Mouse (Mus musculus) heart, embryonic 11.5 days (tissue): ENCODE measurements at regions not wholly inside any gene's neighbourhood (a gene's known extent, or its start where the extent isn't known, plus 50 kb on each side); places are given as distances from the start of the nearest gene placed in this dataset.

Experiments
- ATAC-seq: fragments of 200-750 bp; cut with Nextera tagmentation; replicated peaks from 2 replicates; pipeline ENCODE4 v1.8.0; 2017; ENCODE audit warnings: moderate library complexity; ENCODE audit not compliant: insufficient number of reproducible peaks, low FRiP score, low TSS enrichment
- H3K27ac ChIP-seq: fragments of 300-500 bp; sonication (generic); 2 replicates; pipeline ENCODE4 v1.5.1; 2014; ENCODE audit warnings: mild to moderate bottlenecking, low read depth, low read length
- H3K27me3 ChIP-seq: fragments of 300-500 bp; sonication (generic); 2 replicates; pipeline ENCODE4 v1.6.1; 2014; ENCODE audit warnings: mild to moderate bottlenecking, low read length, mixed read lengths; ENCODE audit not compliant: control insufficient read depth, insufficient read depth
- H3K36me3 ChIP-seq: fragments of 300-500 bp; sonication (generic); 2 replicates; pipeline ENCODE4 v1.6.1; 2014; ENCODE audit warnings: mild to moderate bottlenecking, low read length, moderate library complexity, mixed read lengths; ENCODE audit not compliant: control insufficient read depth, insufficient read depth
- H3K4me1 ChIP-seq: fragments of 300-500 bp; sonication (generic); 2 replicates; pipeline ENCODE4 v1.6.1; 2014; ENCODE audit warnings: low read length; ENCODE audit not compliant: control insufficient read depth, insufficient read depth
- H3K4me2 ChIP-seq: fragments of 300-500 bp; sonication (generic); 2 replicates; pipeline ENCODE4 v1.6.1; 2014; ENCODE audit warnings: mild to moderate bottlenecking, moderate library complexity
- H3K4me3 ChIP-seq: fragments of 300-500 bp; sonication (generic); 2 replicates; pipeline ENCODE4 v1.5.1; 2014; ENCODE audit warnings: low read depth, low read length
- H3K9ac ChIP-seq: fragments of 300-500 bp; sonication (generic); 2 replicates; pipeline ENCODE4 v1.6.1; 2014; ENCODE audit warnings: mild to moderate bottlenecking, low read depth, low read length, moderate library complexity
- H3K9me3 ChIP-seq: fragments of 300-500 bp; sonication (generic); replicated peaks from 2 replicates; pipeline ENCODE4 v1.6.1; 2016; ENCODE audit warnings: low read length; ENCODE audit not compliant: control insufficient read depth
- WGBS: fragments of 180-500 bp; shearing (Covaris S2); extraction: QIAGEN DNeasy Blood & Tissue Kit; methylation state at CpG from one replicate; pipeline ENCODE4 v1.1.7; 2014; ENCODE audit not compliant: insufficient replicate concordance; 5-methylcytosine and 5-hydroxymethylcytosine counted together

DNA sequence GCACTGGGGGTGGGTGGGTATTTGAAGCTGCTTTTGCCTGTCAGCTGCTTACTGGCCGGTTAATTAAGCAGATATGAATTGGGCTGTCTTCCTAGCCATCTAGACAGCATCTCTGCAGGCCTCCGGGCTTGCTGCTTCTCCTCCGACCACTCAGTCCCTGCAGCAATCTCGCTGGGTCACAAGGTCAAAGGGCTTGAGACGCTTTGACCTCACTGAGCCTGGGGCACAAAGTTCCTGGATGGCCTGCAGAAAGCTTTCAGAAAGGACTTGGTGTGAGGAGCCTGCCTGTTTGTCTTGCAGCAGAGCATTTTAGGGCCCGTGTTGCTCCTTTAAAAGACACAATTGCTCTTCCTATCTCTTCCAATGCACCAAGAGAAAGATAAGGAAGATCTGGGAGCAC is 83.7 kb upstream of the Ppp2r5a start:
- no peaks in the 10 kb centered on the region for H3K36me3 ChIP-seq

DNA sequence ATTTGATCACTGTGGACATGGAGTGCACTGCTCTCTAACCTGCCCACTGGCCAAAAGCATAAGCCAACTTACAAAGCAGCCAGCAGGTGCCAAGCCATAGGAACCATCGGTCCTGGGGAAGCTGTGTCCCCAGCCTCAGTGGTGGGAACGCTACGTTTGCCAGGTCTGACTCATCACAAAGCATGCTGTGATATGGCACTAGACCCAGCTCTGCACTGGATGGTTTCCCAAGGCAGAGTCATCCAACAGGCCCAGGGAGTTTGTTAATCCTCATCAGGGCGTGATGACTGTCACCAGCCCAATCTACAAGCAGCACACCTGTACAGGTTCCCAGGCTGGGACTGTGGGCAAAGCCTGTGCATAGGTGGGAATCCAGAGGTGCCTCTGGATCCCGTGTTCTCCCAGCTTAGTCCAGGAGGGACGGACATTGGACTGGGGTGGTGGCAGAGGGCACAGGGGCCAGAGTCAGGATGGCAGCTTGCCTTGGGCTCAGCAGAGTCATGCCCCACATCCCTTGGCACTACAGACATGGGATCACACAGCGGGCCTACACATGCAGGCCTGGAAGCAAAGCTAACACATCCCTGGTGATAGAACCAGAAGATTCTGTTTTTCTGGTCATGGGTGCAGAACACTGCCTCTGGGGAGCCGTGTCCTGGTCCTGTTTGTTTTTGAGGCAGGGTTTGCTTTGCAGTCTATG is 81.8 kb upstream of the Ppp2r5a start:
- 80% methylated on average over 8 of the region's 8 CpGs for WGBS
- no peaks in the 10 kb centered on the region for H3K36me3 ChIP-seq
- H3K27ac ChIP-seq, result no peak overlapping the region
- H3K27me3 ChIP-seq, result no peaks in the 10 kb centered on the region
- no peaks in the 10 kb centered on the region for H3K9me3 ChIP-seq
- H3K4me2 ChIP-seq, result no peak overlapping the region
- H3K9ac ChIP-seq, result no peak overlapping the region
- H3K4me1 ChIP-seq, result peaks cover 10% of the 10 kb centered on the region; the same call in 1 of the 2 replicates
- no peak overlapping the region for H3K4me3 ChIP-seq
- ATAC-seq, result no peak

More for the DNA sequence above, 83.7 kb upstream of the Ppp2r5a start:
- Histone ChIP-seq H3K27ac (no peak overlapping the region), H3K9ac (no peak overlapping the region), H3K9me3 (no peaks in the 10 kb centered on the region), H3K4me2 (no peak overlapping the region), H3K4me3 (no peak overlapping the region), H3K27me3 (no peaks in the 10 kb centered on the region), H3K4me1 (peaks cover 7% of the 10 kb centered on the region; the same call in 1 of the 2 replicates)
- no peak for ATAC-seq
- 39% methylated on average over 6 of the region's 6 CpGs for WGBS

DNA sequence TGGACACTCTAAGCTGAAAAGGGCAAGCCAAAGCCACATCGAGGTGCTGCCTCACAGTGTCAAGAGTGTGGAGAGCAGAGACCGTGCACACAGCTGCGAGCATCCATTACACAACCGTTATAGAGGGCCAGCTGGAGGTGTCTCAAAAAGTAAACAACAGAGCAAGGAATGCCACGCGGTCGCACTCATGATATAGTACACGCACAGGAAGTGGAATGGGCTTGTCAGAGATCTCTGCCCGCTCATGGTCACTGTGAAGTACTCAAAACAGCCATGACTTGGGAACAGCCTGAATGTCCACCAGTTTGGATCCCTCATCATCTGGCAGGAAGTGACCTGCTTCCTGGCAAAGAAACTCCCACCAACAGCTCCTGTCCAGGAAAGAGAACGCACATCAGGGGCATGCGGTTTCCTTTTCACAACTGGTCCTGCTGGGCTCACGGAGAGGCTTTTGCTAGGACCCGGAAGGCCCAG is 76.9 kb upstream of the Ppp2r5a start:
- ATAC-seq, result 0 out of 2 replicates have a peak, but pooled peaks have one; percentile 35
- Histone ChIP-seq H3K9me3 (no peaks in the 10 kb centered on the region), H3K27ac (peak overlapping the region; percentile 54), H3K4me3 (no peak overlapping the region), H3K27me3 (no peaks in the 10 kb centered on the region), H3K4me2 (no peak overlapping the region), H3K9ac (no peak overlapping the region), H3K36me3 (no peaks in the 10 kb centered on the region), H3K4me1 (peaks cover 5% of the 10 kb centered on the region; the same call in 1 of the 2 replicates)
- WGBS, result 53% methylated on average over 13 of the region's 13 CpGs

DNA sequence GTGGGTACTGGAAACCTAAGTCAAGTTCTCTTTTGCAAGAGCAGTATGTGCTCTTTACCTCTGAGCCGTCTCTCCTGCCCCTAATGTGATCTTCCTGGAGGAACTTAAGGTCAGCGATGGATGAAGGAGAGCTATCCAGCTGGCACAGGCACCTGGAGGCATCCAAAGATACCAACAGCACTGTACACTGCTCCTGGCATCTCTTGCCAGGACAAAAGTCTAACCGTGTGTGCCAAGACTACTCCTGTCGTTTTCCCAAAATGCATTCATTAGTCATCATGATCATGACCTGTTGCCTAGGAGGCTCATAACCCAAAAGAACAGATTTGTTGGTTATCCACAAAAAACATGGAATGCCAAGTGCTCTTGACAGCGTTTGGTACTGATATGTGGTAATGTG is 69.5 kb upstream of the Ppp2r5a start:
- Histone ChIP-seq H3K27me3 (no peaks in the 10 kb centered on the region), H3K36me3 (no peaks in the 10 kb centered on the region), H3K4me1 (peaks cover 11% of the 10 kb centered on the region), H3K27ac (no peak overlapping the region), H3K4me3 (no peak overlapping the region), H3K9ac (no peak overlapping the region), H3K4me2 (no peak overlapping the region), H3K9me3 (no peaks in the 10 kb centered on the region; the same call in 1 of the 2 replicates)
- ATAC-seq, result no peak
- WGBS, result 84% methylated on average over 5 of the region's 5 CpGs

DNA sequence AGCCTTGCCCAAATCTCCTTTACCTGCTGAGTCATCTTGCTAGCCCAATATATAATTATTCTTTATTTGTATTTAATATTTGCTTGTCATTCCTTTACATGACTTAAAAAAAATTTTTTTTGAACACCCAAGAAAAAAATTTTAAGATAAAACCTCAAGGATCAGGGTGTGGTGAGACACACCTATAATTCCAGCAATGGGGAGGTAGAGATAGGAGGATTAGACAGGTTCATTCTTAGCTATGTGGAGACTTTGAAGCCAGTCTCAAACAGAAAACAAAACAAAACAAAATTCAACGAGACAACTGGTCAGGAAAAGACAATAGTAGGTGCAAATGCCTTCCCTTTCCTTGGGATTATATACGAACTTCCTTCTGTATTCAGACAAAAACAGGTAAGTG is 68.4 kb upstream of the Ppp2r5a start:
- Histone ChIP-seq H3K4me2 (no peak overlapping the region), H3K27me3 (no peaks in the 10 kb centered on the region), H3K27ac (no peak overlapping the region), H3K4me3 (no peak overlapping the region), H3K9ac (no peak overlapping the region), H3K9me3 (no peaks in the 10 kb centered on the region; the same call in 1 of the 2 replicates), H3K36me3 (no peaks in the 10 kb centered on the region), H3K4me1 (peaks cover 11% of the 10 kb centered on the region)
- WGBS, result 76% methylated on average over 2 of the region's 2 CpGs
- no peak for ATAC-seq

DNA sequence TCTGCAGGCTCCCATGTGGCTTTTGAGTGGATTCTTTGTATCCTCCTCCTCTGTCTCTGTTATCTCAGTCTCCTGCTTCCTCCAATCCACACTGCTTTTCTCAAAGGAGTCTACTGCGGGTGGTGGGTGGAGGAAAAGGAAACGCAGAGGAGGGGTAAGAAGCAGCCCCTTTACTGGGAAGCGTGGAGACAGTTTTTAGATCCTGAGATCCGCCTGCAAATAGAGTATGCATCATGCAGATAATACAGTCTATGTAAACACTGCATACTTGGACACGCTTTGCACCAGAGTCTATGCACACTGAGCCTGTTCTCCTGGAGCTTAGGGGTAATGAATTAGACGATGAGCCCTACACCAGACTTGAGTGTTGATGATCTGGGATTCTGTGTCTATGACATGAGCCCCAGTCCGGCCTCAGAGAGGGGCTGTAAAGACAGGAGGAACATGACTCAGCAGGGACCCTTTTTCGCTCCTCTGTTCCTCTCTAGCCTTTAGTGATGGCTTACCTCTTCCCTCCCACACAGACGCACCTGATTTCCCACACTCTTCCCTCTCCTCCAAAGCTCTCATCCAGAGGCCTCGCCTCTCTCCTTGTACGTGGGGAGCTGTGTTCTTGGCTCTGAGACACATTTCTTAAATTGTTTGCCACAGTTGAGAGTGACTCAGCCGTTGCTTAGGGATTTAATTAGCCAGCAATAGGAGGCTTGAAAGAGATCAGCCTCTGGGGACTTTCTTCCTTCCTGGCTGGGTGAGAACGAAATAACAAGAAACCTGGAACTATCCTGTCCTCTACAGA is 67.3 kb upstream of the Ppp2r5a start:
- Histone ChIP-seq H3K9me3 (no peaks in the 10 kb centered on the region; the same call in 1 of the 2 replicates), H3K9ac (peak overlapping the region; percentile 13; the same call in 1 of the 2 replicates), H3K4me3 (no peak overlapping the region), H3K27me3 (no peaks in the 10 kb centered on the region), H3K4me1 (peaks cover 15% of the 10 kb centered on the region), H3K27ac (no peak overlapping the region), H3K36me3 (no peaks in the 10 kb centered on the region), H3K4me2 (peak overlapping the region; percentile 38)
- ATAC-seq, result peak; percentile 26; the same call in 1 of the 2 replicates
- WGBS, result 17% methylated on average over 13 of the region's 13 CpGs

DNA sequence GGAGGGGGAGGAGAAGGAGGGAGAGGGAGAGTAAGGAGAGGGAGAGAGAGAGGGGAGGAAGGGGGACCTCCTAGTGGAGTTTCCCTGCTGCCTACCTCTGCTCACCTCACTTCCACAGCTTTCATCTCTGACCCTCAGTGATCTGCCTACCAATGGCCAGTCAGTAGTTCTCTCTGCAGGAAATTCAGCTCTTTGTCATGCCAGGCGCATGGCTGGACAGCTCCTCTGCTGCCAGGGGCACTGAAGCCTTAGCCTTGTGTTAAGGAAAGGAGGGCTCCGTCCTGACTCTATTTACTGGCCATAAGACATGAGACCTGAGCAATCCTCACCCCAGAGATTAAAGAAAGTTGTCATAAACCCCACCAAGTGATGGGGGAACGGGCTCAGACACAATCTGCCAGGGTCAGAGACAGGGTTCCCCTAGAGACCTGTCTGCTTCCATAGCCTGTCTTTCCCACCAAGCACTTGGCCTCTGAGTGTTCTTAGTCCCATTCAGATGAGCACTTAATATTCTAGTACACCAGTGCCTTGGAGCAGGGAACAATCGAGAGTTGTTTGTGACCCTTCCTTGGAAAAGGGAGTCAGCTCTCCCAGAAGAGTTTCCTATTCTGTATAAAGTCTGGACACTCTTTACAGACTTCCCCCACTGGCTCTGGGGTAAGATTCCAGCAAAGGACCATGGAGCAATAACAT is 65.9 kb upstream of the Ppp2r5a start:
- H3K4me3 ChIP-seq, result no peak overlapping the region
- no peaks in the 10 kb centered on the region for H3K27me3 ChIP-seq
- H3K4me2 ChIP-seq, result no peak overlapping the region
- H3K27ac ChIP-seq, result no peak overlapping the region
- ATAC-seq, result no peak
- H3K9ac ChIP-seq, result no peak overlapping the region
- no peaks in the 10 kb centered on the region; the same call in 1 of the 2 replicates for H3K9me3 ChIP-seq
- no peaks in the 10 kb centered on the region for H3K36me3 ChIP-seq
- peaks cover 21% of the 10 kb centered on the region for H3K4me1 ChIP-seq
- WGBS, result 58% methylated on average over 4 of the region's 4 CpGs

DNA sequence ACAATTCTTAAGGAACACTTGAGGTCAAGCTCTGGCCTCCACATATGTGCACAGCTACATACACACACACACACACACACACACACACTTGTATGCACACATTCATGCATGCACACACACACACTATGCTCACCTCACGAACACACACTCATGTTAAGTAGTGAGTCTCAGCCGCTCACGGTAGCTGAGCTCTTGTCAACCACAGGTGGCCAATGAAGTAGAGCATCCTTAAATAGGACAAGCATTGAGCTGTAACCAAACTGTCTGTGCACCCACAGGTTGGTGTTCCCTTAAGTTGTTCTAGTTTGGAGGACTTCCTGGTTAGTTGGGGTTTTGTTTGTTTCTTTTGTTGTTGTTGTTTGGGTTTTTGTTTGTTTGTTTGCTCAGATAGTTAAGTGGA is 63.2 kb upstream of the Ppp2r5a start:
- Histone ChIP-seq H3K36me3 (no peaks in the 10 kb centered on the region), H3K4me3 (no peak overlapping the region), H3K27me3 (no peaks in the 10 kb centered on the region), H3K27ac (no peak overlapping the region), H3K9ac (no peak overlapping the region), H3K4me1 (peaks cover 38% of the 10 kb centered on the region), H3K9me3 (no peaks in the 10 kb centered on the region; the same call in 1 of the 2 replicates), H3K4me2 (no peak overlapping the region)
- 91% methylated on average over 3 of the region's 3 CpGs for WGBS
- ATAC-seq, result no peak
